Mouse (Mus musculus) cerebellum, adult 9-11 months (tissue): ENCODE data around the gene Irf2.

ENCODE experiments used
- DNase-seq: peaks from one replicate; pipeline ENCODE4 v3.0.0; 2022

Irf2 gene

GRCm38 (mm10) chr8:46811021-46811622, 71.6 kb downstream of the Irf2 start:
- no peak for DNase-seq

GRCm38 (mm10) chr8:46811944-46812343, 72.4 kb downstream of the Irf2 start:
- no peak for DNase-seq

GRCm38 (mm10) chr8:46812966-46813365, 73.4 kb downstream of the Irf2 start:
- no peak for DNase-seq

DNA sequence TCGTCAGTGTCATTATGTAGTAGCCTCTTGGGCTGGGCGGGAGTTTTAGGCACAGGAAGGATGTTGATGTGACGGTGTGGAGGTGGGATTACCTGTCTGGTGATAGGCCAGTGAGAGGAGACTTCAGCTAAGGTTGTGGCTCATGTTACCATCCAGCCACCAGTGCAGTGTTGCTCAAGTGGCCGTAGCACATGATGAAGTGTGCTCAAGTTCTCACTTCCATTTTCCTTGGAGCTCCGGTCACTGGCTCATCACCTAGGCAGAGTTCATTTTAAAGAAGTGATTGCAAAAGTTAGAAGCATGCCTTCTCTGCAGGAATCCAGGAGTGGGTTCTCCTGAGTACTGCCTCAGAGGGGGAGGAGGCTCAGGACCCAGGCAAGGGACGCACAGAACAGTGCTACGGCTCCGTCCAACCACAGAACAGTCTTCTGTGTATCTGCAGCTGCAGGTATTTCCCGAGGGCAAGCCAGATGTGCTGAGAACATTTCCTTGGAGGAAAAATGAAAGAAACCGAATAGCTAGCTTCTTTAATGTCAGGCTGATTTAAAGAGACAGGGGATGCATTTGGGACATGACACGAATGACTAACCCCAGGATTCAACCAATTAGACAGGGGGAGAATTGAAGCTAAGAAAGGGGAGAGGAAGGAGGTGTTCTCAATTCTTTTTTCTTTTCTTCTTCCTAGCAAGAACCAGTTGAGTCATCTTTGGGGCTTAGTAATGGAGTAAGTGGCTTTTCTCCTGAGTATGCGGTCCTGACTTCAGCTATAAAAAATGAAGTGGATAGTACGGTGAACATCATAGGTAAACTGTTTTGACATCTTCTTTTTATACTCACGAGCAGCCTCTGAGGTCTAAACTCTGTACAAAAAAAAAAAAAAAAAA, 78.8 kb downstream of the Irf2 start:
- DNase-seq, result no peak

DNA sequence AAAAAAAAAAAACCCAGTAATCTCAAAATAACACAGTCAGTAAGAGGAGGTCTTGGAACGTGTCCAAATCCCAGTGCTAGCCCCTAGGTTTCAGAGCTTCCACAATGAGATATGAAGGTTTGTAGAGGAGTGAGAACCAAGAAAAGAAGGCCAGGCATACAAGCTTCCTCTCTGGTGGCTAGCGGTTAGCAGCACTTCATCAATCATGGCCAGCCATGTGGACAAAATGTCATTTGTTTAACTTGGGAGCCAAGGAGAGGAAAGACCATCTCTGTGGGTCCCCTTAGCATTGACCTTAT, 79.4 kb downstream of the Irf2 start:
- no peak for DNase-seq

GRCm38 (mm10) chr8:46828734-46829413, 89.3 kb downstream of the Irf2 start:
- peak; percentile 17 for DNase-seq

GRCm38 (mm10) chr8:46829414-46830111, 90.0 kb downstream of the Irf2 start:
- DNase-seq, result peak; percentile 17

DNA sequence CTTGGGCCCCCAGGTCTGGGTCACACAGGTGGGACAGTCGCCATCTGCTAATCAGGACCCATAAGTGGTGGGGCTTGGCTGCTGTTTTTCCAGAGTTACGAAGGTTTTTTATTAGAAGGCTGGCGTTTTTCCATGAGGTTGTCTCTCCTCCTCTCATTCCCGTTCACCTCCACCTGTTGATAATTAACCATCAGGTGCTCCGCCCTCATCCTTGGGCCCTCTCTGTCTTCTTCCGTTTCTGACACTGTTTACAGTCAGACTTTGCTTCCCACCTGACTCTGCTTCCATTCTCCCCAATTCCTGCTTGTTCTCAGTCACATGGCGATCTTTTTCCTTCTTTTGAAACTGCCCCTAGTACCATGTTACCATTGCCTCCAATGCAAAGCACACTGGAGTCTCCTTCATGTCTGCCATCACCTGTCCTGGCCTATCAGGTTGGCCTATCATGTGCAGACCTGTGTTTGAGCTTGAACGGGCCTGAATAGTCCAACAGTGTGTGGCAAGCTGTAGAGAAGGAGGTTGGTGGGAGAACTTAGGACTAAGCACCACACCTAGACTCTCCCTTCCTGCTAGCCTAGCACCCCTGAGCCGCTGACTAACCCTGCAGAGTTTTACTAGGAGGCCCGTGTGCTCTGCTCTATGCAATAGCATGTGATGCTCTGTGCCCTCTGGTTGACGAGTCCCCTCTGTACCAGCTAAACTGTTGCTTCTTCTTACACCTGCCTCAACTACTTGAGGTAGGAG, 90.8 kb downstream of the Irf2 start:
- DNase-seq, result no peak

DNA sequence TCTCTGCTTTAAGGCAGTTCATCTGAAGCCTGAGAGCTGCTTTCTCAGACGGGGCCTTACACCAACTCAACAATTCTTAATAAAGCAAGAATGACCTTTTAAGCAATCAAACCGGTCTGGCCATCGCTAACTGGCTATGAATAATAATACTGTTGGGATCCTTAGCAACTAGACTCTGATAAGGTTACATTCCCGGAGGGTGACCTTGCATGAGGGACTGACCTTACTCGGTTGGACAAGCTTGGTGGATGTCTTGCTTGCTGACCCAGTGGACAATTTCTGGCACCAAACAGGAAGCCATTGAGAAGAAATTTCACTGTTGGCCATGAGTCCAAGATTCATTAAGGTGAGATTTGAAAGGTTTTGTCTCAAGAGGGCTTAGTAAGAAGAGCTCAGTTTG, 92.4 kb downstream of the Irf2 start:
- no peak for DNase-seq

- no peak for DNase-seq
Observed at GRCm38 (mm10) chr8:46832399-46832798, 92.9 kb downstream of the Irf2 start.

GRCm38 (mm10) chr8:46833763-46834162, 94.2 kb downstream of the Irf2 start:
- DNase-seq, result no peak

DNA sequence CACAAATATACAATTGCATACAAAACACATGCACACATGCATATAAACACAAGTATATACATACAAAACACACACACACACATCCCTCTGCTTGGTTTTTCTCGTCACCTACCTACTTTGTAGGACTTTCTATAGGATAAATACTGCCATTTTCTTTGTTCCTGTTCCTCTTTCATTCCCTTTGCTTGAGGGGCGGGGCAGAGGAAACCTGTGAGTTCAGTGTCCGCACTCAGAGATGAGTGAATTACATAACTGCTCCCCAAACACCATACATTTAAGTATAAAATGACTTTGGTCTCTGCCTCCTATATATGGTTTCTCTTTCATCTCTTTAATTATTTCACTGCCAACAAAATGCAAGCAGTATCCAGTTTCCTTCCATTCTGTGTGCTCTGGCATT, 94.9 kb downstream of the Irf2 start:
- DNase-seq, result no peak

GRCm38 (mm10) chr8:46836011-46836652, 96.6 kb downstream of the Irf2 start:
- DNase-seq, result no peak

GRCm38 (mm10) chr8:46836949-46837348, 97.4 kb downstream of the Irf2 start:
- no peak for DNase-seq

GRCm38 (mm10) chr8:46838052-46838451, 98.5 kb downstream of the Irf2 start:
- DNase-seq, result no peak

GRCm38 (mm10) chr8:46840390-46840789, 100.9 kb downstream of the Irf2 start:
- DNase-seq, result no peak

GRCm38 (mm10) chr8:46840791-46841190, 101.3 kb downstream of the Irf2 start:
- no peak for DNase-seq

DNA sequence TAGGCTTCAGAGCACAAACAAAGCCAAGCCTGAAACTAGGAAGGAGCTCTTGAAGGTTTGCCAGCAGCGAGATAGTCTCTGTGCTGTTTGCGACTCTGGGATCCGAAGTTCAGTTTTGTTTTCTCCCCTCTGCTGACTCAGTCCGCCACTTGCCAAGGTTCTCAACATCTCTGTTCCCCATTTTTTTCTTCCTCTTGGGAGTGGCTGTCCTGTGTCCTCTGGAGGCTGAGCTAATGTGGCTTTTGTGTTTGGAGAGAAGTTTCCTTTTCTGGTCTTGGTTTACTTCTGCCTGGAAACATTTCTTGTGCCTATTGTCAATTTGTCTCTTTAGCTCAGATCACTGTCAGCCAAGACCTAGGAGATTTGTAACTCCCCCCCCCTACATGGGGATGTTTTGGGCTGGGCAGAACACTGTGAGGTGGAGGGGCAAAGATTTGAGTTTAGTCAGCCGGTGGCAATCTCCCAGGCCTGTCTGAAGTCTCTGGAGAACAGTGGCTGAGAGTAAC, 103.2 kb downstream of the Irf2 start:
- no peak for DNase-seq

DNA sequence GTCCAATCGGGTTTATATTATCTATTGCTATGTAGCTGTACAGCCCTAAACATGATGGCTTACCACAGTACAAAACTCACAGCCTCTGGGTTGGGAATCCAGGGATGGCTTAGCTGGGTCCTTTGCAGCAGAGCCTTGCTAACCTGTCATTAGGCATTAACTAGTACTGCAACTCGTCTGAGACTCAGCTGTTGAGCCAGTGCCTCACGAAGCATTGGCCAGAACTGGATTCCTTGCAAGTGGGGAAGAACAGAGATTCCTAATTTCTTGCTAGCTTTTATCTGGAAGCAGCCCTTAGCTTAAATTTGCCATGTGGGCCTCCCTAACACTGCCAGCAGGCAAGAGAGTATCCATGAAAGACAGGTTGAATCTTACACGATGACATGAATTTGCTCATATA, 104.3 kb downstream of the Irf2 start:
- DNase-seq, result no peak

DNA sequence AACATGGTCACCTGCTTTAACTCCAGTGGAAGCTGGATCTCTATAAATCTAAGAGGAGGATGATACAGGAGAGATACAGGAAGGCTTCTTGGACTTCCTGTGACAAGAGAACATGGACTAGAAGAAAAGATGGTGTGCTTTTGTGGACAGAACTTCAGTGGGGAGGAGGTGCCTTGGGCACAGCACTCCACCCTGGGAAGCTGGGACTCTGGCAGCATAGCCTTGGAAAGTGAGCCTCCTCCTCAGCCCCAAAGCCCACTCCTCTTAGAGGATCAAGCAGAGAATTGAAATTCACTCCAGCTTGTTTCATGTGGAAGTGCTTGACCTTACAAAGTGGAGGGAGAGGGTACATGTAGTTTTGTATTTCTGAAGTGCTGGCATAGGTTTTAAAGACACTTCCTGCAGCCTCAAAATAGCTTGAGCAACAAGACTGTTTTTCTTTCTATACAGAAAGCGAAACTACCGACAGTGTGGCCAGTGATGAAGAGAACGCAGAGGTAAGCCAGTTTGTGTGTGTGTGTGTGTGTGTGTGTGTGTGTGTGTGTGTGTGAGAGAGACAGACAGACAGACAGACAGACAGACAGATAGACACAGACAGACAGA, 104.9 kb downstream of the Irf2 start:
- DNase-seq, result no peak

GRCm38 (mm10) chr8:46844974-46845774, 105.6 kb downstream of the Irf2 start:
- no peak for DNase-seq
